Mouse (Mus musculus) brain, adult 2 months (tissue): ENCODE results near the gene Vrk2.

Experiments
- DNase-seq: peaks from one replicate; pipeline ENCODE4 v3.0.0; 2011; ENCODE audit warnings: low read depth, low spot score

Vrk2 gene

GRCm38 (mm10) chr11:26593061-26594059 is at the start of gene Vrk2, which contains the start of gene Gm6899:
Gene Vrk2, minus strand, starts transcription at chr11:26593999.
Gene Gm6899, plus strand, starts transcription at chr11:26593241.
- DNase-seq = peak; percentile 56

- DNase-seq = no peak
Measured at GRCm38 (mm10) chr11:26642141-26642540, 48.3 kb upstream of the Vrk2 start.

- peak; percentile 34 for DNase-seq
Measured at GRCm38 (mm10) chr11:26640314-26640785, 46.6 kb upstream of the Vrk2 start.

GRCm38 (mm10) chr11:26636239-26636638 is 42.4 kb upstream of the Vrk2 start:
- no peak for DNase-seq

- DNase-seq = no peak
Measured at GRCm38 (mm10) chr11:26622727-26623126, 28.9 kb upstream of the Vrk2 start.

GRCm38 (mm10) chr11:26618475-26619223 is 24.9 kb upstream of the Vrk2 start:
- DNase-seq = peak; percentile 40

GRCm38 (mm10) chr11:26608795-26609194 is 15.0 kb upstream of the Vrk2 start:
- peak; percentile 80 for DNase-seq

- no peak for DNase-seq
Measured at GRCm38 (mm10) chr11:26604061-26604655, 10.4 kb upstream of the Vrk2 start.

- DNase-seq = peak; percentile 20
Measured at GRCm38 (mm10) chr11:26601571-26602175, 7.9 kb upstream of the Vrk2 start.

GRCm38 (mm10) chr11:26600692-26601091 is 6.9 kb upstream of the Vrk2 start:
- DNase-seq = peak; percentile 67

- no peak for DNase-seq
Measured at GRCm38 (mm10) chr11:26598876-26599275, 5.1 kb upstream of the Vrk2 start.

- DNase-seq = peak; percentile 71
Measured at GRCm38 (mm10) chr11:26597761-26598160, 4.0 kb upstream of the Vrk2 start.

GRCm38 (mm10) chr11:26597145-26597544 is 3.3 kb upstream of the Vrk2 start:
- peak; percentile 71 for DNase-seq

GRCm38 (mm10) chr11:26596186-26596585 is 2.4 kb upstream of the Vrk2 start:
- no peak for DNase-seq

- DNase-seq = no peak
Measured at GRCm38 (mm10) chr11:26594487-26594886, 688 bp upstream of the Vrk2 start.

GRCm38 (mm10) chr11:26592395-26593053 is 1.3 kb downstream of the Vrk2 start:
- DNase-seq = no peak

- no peak for DNase-seq
Measured at GRCm38 (mm10) chr11:26587184-26587524, 6.6 kb downstream of the Vrk2 start.

- peak; percentile 44 for DNase-seq
Measured at GRCm38 (mm10) chr11:26586367-26587183, 7.2 kb downstream of the Vrk2 start.

GRCm38 (mm10) chr11:26585409-26586366 is 8.1 kb downstream of the Vrk2 start:
- DNase-seq = peak; percentile 24
